Mouse (Mus musculus) layer of hippocampus, adult 9-10 months (tissue): ENCODE data around the gene Gm4064.
"Not testable (repeated sequence)": the region's sequence is repeated elsewhere in the genome, so short reads cannot be mapped to it uniquely, and the experiment has no call there.

Source experiments
- DNase-seq: peaks from one replicate; pipeline ENCODE4 v3.0.0; 2022; ENCODE audit warnings: low spot score

Gene Gm4064

GRCm38 (mm10) chrY:2796105-2796504 is at the start of gene Gm4064:
TSS of gene Gm4064 (minus strand) at chrY:2796205.
- not testable (repeated sequence) for DNase-seq

GRCm38 (mm10) chrY:2830380-2830779 is 34.4 kb upstream of the Gm4064 start, which contains the start of the genes Rbmy and Gm10256:
TSS of gene Rbmy (plus strand) at chrY:2830680.
TSS of gene Gm10256 (plus strand) at chrY:2830699.
- DNase-seq: not testable (repeated sequence)
